Mouse (Mus musculus) C2C12 (cell line): ENCODE data around the gene Itga4.

ENCODE experiments used
- CTCF ChIP-seq: IDR thresholded peaks from one replicate; pipeline ENCODE4 v1.5.1; 2011; ENCODE audit not compliant: control insufficient read depth, insufficient read depth, insufficient read length
- FOSL1 ChIP-seq: IDR thresholded peaks from one replicate; pipeline ENCODE4 v1.8.0; 2011; ENCODE audit warnings: mild to moderate bottlenecking, low read length; ENCODE audit not compliant: poor library complexity, insufficient read depth, severe bottlenecking
- MAX ChIP-seq: IDR thresholded peaks from one replicate; pipeline ENCODE4 v1.6.1; 2011; ENCODE audit warnings: mild to moderate bottlenecking, control low read depth
- USF1 ChIP-seq: IDR thresholded peaks from one replicate; pipeline ENCODE4 v1.6.1; 2011; ENCODE audit warnings: low read depth, mild to moderate bottlenecking, control low read depth, moderate library complexity

- TF ChIP-seq MAX (no peak), USF1 (no peak), CTCF (no peak), FOSL1 (no peak)
Measured at GRCm38 (mm10) chr2:79351179-79352099, 96.2 kb downstream of the Itga4 start.
